Mouse (Mus musculus) testis, adult 2 months (tissue): Measurements from ENCODE around the gene Ddi1.

Experiments used
- CTCF ChIP-seq: fragments of 200-500 bp; IDR thresholded peaks from 2 replicates; pipeline ENCODE4 v1.5.1; 2012; ENCODE audit warnings: low read depth, mild to moderate bottlenecking, inconsistent platforms, low read length, moderate library complexity; ENCODE audit not compliant: control insufficient read depth, insufficient read depth, insufficient replicate concordance
- POLR2A ChIP-seq: fragments of 200-500 bp; IDR thresholded peaks from 2 replicates; pipeline ENCODE4 v1.6.1; 2012; ENCODE audit warnings: low read depth, mild to moderate bottlenecking, inconsistent platforms, low read length, moderate library complexity; ENCODE audit not compliant: control insufficient read depth

GRCm38 (mm10) chr9:6277526-6277925, 7.9 kb upstream of the Ddi1 start:
- TF ChIP-seq CTCF: no peak
- TF ChIP-seq POLR2A: no peak
